Mouse (Mus musculus): ENCODE measurements around the gene Lrp8. TPM values are rescaled to one million over a fixed set of nuclear protein-coding genes. Genes with fewer than 3 reads are reported as not detected.

Lrp8 gene
- total and polyA plus RNA-seq, 3 experiments = 6.4 to 21.1 (median 14.2) TPM

DNA sequence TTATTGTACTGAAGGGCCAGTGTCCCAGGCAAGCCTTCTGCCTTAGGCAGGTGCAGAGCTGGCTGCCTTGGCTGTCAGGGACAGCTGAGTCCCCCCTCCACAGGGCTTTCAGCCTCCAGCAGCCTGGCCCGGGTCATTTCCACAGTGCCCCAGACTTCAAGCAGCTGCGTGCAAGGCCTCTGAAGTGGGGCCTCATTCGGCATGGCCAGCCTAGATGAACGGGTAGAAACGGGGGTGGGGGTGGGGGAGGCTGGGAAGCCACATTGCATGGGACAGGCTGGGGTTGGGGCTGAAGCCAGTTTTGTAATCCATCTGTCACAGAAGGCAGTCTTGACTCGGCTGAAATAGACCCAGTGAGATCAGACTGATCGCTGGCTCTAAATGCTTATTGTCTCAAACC, 26.4 kb upstream of the Lrp8 start:
- H3K79me2 ChIP-seq (replicated peaks; ENCODE audit: control insufficient read depth, extremely low read depth, insufficient read depth, poor library complexity, severe bottlenecking) = no peaks in the 10 kb centered on the region
- H3K9ac ChIP-seq (ENCODE audit: insufficient read depth, low read depth) = no peak overlapping the region
- H3K9me3 ChIP-seq (replicated peaks; ENCODE audit: low read length) = no peaks in the 10 kb centered on the region
- no peak overlapping the region for H3K4me2 ChIP-seq (ENCODE audit: insufficient read depth, low read depth, poor library complexity, severe bottlenecking)
- H3K4me1 ChIP-seq (ENCODE audit: control insufficient read depth in 1 of 2, insufficient read depth in 2 of 2) = peaks cover 4 to 17% of the 10 kb centered on the region in 2 experiments; a peak in 3 of 4 replicates
- H3K27ac ChIP-seq (ENCODE audit: insufficient read depth, low read depth) = no peak overlapping the region
- TF ChIP-seq ZC3H11A (IDR thresholded peaks at IDR 0.05; ENCODE audit: low read depth, low read length) (no peak), CHD1 (IDR thresholded peaks at IDR 0.05; ENCODE audit: low read depth, low read length) (no peak), JUND (conservative IDR thresholded peaks at IDR 0.05; ENCODE audit: low read depth, low read length) (no peak), ZKSCAN1 (IDR thresholded peaks at IDR 0.05; ENCODE audit: borderline replicate concordance, low read depth, low read length) (no peak), IRF4 (IDR thresholded peaks at IDR 0.05; ENCODE audit: low read depth, low read length) (no peak), TCF12 (IDR thresholded peaks at IDR 0.05; ENCODE audit: low read depth, low read length) (no peak), PAX5 (IDR thresholded peaks at IDR 0.05; ENCODE audit: low read length) (no peak), SIN3A (IDR thresholded peaks at IDR 0.05; ENCODE audit: low read length) (no peak), MEF2A (IDR thresholded peaks at IDR 0.05; ENCODE audit: borderline replicate concordance, low read depth, low read length) (no peak), RAD21 (IDR thresholded peaks at IDR 0.05; ENCODE audit: low read depth, low read length) (no peak)
- in situ Hi-C loops (cut with MboI; ENCODE audit: low pct_ligation_motif_present, low pct_unique_long_range_greater_than_20kb, low sequenced_read_pairs) = no loop called here
- dilution Hi-C loops (cut with MboI; ENCODE audit: extremely low pct_ligation_motif_present, extremely low pct_unique_long_range_greater_than_20kb, low sequenced_read_pairs) = no loop called here
- no peaks in the 10 kb centered on the region for H3K36me3 ChIP-seq (replicated peaks in 1 of 2; ENCODE audit: control insufficient read depth in 1 of 2, insufficient read depth in 1 of 2, low read length in 1 of 2)
- no peak for DNase-seq (ENCODE audit: extremely low read depth)
- H3K4me3 ChIP-seq (replicated peaks in 1 of 3; ENCODE audit: low read depth in 2 of 3, low read length in 2 of 3, poor library complexity in 1 of 3) = no peak overlapping the region
- no peaks in the 10 kb centered on the region for H3K27me3 ChIP-seq (replicated peaks)

DNA sequence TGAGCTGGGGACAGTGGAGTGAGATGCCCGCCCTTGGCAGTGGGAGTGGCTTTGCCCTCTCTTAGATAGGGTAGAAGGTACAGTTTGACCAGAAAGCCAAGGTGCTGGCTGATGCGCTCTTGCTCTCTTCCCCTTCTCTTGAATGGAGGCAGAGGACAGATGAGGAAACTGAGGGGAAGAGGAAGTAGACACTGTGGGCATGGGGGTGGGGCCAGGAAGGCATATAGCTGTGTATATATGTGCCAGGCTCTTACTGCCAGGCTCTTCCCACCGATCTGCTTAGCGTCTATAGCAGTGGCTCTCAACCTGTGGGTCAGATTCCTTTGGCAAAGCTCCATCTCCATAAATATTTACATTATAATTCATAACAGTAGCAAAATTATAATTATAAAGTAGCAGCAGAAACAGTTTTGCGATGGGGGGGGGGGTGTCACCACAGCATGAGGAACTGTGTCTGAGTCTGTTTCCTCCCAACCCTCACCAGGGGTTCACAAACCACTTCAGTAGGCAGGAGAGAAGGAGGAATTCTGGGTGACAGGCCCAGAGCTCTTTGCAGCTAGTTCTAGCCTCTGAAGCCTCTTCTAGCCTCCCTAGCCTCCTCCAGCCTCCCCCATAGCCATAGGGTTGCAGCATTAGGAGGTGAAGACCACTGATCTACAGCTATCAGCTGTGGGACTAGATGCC, 24.9 kb upstream of the Lrp8 start:
- in situ Hi-C loops (cut with MboI; ENCODE audit: low pct_ligation_motif_present, low pct_unique_long_range_greater_than_20kb, low sequenced_read_pairs) = no loop called here
- H3K4me3 ChIP-seq (replicated peaks in 1 of 3; ENCODE audit: low read depth in 2 of 3, low read length in 2 of 3, poor library complexity in 1 of 3) = no peak overlapping the region
- H3K79me2 ChIP-seq (replicated peaks; ENCODE audit: control insufficient read depth, extremely low read depth, insufficient read depth, poor library complexity, severe bottlenecking) = no peaks in the 10 kb centered on the region
- H3K4me1 ChIP-seq (ENCODE audit: control insufficient read depth in 1 of 2, insufficient read depth in 2 of 2) = peaks cover 4 to 14% of the 10 kb centered on the region in 2 experiments; a peak in 3 of 4 replicates
- no peaks in the 10 kb centered on the region for H3K9me3 ChIP-seq (replicated peaks; ENCODE audit: low read length)
- no peak overlapping the region for H3K27ac ChIP-seq (ENCODE audit: insufficient read depth, low read depth)
- dilution Hi-C loops (cut with MboI; ENCODE audit: extremely low pct_ligation_motif_present, extremely low pct_unique_long_range_greater_than_20kb, low sequenced_read_pairs) = no loop called here
- H3K4me2 ChIP-seq (ENCODE audit: insufficient read depth, low read depth, poor library complexity, severe bottlenecking) = no peak overlapping the region
- no peaks in the 10 kb centered on the region for H3K27me3 ChIP-seq (replicated peaks)
- H3K9ac ChIP-seq (ENCODE audit: insufficient read depth, low read depth) = no peak overlapping the region
- DNase-seq (ENCODE audit: extremely low read depth) = peak; percentile 17
- no peaks in the 10 kb centered on the region for H3K36me3 ChIP-seq (replicated peaks in 1 of 2; ENCODE audit: control insufficient read depth in 1 of 2, insufficient read depth in 1 of 2, low read length in 1 of 2)
- TF ChIP-seq CTCF (conservative IDR thresholded peaks at IDR 0.05 in 1 of 2, IDR thresholded peaks at IDR 0.05 in 1 of 2; ENCODE audit: low read depth in 2 of 2, low read length in 2 of 2) = no peak
- TF ChIP-seq CHD1 (IDR thresholded peaks at IDR 0.05; ENCODE audit: low read depth, low read length) = no peak
- TF ChIP-seq BHLHE40 (IDR thresholded peaks at IDR 0.05; ENCODE audit: low read depth, low read length) = no peak

DNA sequence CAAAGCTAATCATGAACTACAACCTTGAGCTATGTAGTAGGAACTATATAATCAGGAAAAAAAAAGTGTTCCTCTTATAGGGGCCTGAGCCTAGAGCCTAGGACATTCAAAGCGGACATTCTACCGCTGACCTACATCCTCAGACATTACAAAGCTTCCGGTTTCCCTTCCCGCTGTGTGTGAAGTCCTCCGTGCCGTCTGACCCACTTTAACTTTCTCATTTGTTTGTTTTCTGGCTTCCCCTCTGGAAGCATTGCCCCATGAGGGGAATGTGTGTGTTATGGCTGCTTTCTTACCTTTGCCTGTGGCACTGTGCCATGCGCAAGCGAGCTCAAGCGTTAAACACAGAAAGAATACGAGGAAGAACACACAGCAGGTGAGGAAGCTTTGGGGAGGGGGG, 18.5 kb upstream of the Lrp8 start:
- in situ Hi-C loops (cut with MboI; ENCODE audit: low pct_ligation_motif_present, low pct_unique_long_range_greater_than_20kb, low sequenced_read_pairs) (no loop called here), dilution Hi-C loops (cut with MboI; ENCODE audit: extremely low pct_ligation_motif_present, extremely low pct_unique_long_range_greater_than_20kb, low sequenced_read_pairs) (no loop called here)
- Histone ChIP-seq H3K36me3 (replicated peaks in 1 of 2; ENCODE audit: control insufficient read depth in 1 of 2, insufficient read depth in 1 of 2, low read length in 1 of 2) (no peaks in the 10 kb centered on the region), H3K9ac (ENCODE audit: insufficient read depth, low read depth) (no peak overlapping the region), H3K27ac (ENCODE audit: insufficient read depth, low read depth) (no peak overlapping the region), H3K27me3 (replicated peaks) (no peaks in the 10 kb centered on the region), H3K4me3 (replicated peaks in 1 of 3; ENCODE audit: low read depth in 2 of 3, low read length in 2 of 3, poor library complexity in 1 of 3) (no peak overlapping the region), H3K79me2 (replicated peaks; ENCODE audit: control insufficient read depth, extremely low read depth, insufficient read depth, poor library complexity, severe bottlenecking) (no peaks in the 10 kb centered on the region), H3K4me1 (ENCODE audit: control insufficient read depth in 1 of 2, insufficient read depth in 2 of 2) (peaks cover 0 to 19% of the 10 kb centered on the region in 2 experiments; a peak in 2 of 4 replicates), H3K9me3 (replicated peaks; ENCODE audit: low read length) (no peaks in the 10 kb centered on the region), H3K4me2 (ENCODE audit: insufficient read depth, low read depth, poor library complexity, severe bottlenecking) (no peak overlapping the region)
- DNase-seq (ENCODE audit: extremely low read depth) = no peak
- no peak for TF ChIP-seq NELFE (IDR thresholded peaks at IDR 0.05; ENCODE audit: low read depth, low read length)
- no peak for TF ChIP-seq ZNF384 (IDR thresholded peaks at IDR 0.05; ENCODE audit: low read depth, low read length)
- no peak for TF ChIP-seq CTCF (conservative IDR thresholded peaks at IDR 0.05 in 1 of 2, IDR thresholded peaks at IDR 0.05 in 1 of 2; ENCODE audit: low read depth in 2 of 2, low read length in 2 of 2)
- no peak for TF ChIP-seq ELF1 (IDR thresholded peaks at IDR 0.05; ENCODE audit: low read depth, low read length)
- TF ChIP-seq JUN (IDR thresholded peaks at IDR 0.05; ENCODE audit: insufficient read depth, low read depth, low read length) = no peak
